Mouse (Mus musculus): ENCODE measurements around the gene Cluh. TPM values are rescaled to one million over a fixed set of nuclear protein-coding genes. Genes with fewer than 3 reads are reported as not detected.

Gene Cluh
- 10 to 100 TPM; 42.8 to 46.7 TPM for total RNA-seq (2023)

DNA sequence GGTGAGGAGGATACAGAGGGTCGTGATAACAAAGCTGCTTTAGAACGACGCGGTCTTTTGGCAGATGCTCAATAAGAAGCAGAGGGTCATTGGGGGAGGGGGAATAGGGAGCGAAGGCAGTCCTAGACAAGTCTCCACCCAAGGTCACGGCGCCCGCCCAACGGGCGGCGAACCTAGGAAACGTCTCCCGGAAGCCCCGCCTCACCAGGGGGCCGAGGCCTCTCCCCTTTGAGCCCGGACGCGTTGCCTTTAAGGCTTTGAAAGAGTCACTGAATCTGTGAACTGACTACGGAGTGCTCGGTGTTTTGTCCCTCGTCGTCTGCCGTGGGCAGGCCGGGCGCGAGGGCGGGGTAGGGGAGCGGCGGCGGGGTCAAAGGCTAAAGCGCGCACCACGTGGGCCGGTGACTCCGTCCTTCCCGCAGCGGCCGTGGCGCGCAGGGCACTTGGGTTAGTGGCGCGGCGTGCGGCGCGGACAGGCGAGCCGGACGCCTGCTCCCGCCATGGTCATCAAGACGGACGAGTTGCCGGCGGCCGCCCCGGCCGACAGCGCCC lies at the start of gene Cluh:
Gene Cluh (plus strand): TSS at position 401 of the 552 bp plus-strand sequence.

DNA sequence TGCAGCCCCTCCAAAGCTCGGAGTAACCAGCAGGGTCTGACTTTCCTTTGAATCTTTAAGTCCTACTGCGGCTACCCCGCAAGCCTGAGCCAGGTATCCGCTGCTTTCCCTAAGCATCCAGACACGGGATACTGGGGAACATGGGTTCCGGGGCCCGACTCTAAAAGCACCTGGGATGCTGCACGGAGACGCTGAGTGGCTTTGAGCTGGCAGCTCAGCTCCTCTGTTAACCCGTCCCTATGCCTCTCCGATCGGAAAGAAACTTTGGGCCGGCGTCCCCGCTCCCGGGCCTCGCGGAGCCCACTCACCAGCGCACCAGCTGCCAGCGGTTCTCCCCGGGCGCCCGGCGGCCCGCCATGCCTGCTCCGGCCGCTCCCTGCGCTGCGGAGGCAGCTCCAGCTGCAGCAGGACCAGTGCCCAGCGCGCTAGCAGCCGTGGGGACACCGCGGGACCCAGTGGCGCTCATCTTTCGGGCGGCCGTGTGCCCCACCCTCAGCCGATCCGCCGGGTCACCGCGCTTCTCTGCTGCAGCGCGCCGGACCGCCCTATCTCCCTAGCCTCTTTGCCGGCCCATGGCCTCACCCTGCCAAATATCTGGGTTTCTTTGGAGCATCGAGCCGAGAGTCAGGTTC lies 38.6 kb upstream of the Cluh start, which contains the start of gene Rap1gap2:
Gene Rap1gap2 (minus strand): TSS at position 371 of the 632 bp plus-strand sequence.

DNA sequence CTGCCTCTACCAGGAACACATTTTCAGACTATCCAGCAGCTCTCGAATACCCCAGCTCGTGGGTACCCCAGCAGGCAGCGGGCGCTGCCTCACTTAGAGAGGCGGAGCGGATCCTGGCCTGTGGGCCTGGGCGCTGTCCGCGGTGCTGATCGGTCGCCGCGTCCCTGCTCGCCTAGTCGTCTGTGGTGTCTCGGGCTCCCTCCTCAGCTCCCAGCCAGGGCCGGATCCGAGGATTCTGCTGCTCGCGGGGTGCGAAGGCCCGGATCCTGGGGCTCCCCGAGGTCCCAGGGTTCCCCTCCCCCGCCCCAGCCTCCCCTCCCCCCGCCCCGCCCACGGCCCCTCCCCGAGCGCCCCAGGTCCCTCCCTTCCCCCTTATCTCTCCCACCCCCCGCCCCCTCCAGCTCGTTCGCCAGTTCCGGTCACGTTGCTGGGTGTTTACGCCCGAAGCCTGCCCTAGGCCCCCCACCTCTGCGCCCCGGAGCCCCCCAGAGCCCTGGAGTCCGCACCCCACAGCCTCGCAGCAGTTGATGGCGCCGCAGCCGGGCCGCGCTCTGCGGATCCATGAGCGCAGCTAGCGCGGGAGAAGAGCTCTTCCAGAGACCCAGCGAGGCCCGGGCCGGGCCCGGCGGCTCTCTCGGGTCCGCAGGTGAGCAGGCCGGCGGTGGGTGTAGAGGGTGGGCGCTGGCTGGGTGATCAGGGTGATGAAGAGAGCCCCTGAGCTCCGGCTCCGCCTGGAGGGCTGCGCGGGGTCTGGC lies 29.9 kb upstream of the Cluh start, which contains the start of gene Ccdc92b:
Gene Ccdc92b (plus strand): TSS at position 405 of the 755 bp plus-strand sequence.

Other genes with a start within 250 kb of the Cluh start
- gene Rap1gap2, start 38.6 kb upstream of the Cluh start, total RNA-seq (2023), result 1 to 10 TPM; 6.4 to 9.5 TPM
- not detected for gene Ccdc92b, start 29.9 kb upstream of the Cluh start, total RNA-seq (2023)
- gene Pafah1b1, start 75.2 kb downstream of the Cluh start, total RNA-seq (2023), result 100 to 1,000 TPM; 124 to 139 TPM
- 10 to 100 TPM; 46.9 to 50.0 TPM for gene Mettl16, start 121.3 kb downstream of the Cluh start, total RNA-seq (2023)
- gene Mnt, start 181.4 kb downstream of the Cluh start, total RNA-seq (2023), result 10 to 100 TPM; 56.1 to 56.8 TPM
- 10 to 100 TPM in 1 of 2 experiments, 1 to 10 TPM in 1; 6.8 to 12.1 TPM for gene Sgsm2, start 247.6 kb downstream of the Cluh start, total RNA-seq (2023)
- gene Tsr1, start 248.6 kb downstream of the Cluh start, total RNA-seq (2023), result 10 to 100 TPM; 88.7 to 90.9 TPM

All from T-cell, adult 66 days (primary cell).